Mouse (Mus musculus) heart, adult 2 months (tissue): ENCODE results near the gene Akap6.

Source experiments
- CTCF ChIP-seq: fragments of 200-600 bp; IDR thresholded peaks from 2 replicates; pipeline ENCODE4 v1.8.1; 2022; ENCODE audit warnings: antibody characterized with exemption, mild to moderate bottlenecking, moderate library complexity
- EP300 ChIP-seq: fragments of 200-500 bp; IDR thresholded peaks from 2 replicates; pipeline ENCODE4 v1.6.1; 2011; ENCODE audit warnings: low read depth, low read length, control low read depth; ENCODE audit not compliant: insufficient read depth
- POLR2A ChIP-seq: fragments of 200-500 bp; IDR thresholded peaks from 2 replicates; pipeline ENCODE4 v1.6.1; 2011; ENCODE audit warnings: mild to moderate bottlenecking, low read depth, low read length, control low read depth; ENCODE audit not compliant: insufficient read depth

- TF ChIP-seq CTCF (no peak), EP300 (no peak), POLR2A (no peak)
These were observed 315.4 kb downstream of the Akap6 start for GRCm38 (mm10) chr12:53014539-53014938.
